Mouse (Mus musculus) C3H10T1/2 (cell line): ENCODE measurements around the gene Bcl7b. TPM values are rescaled to one million over a fixed set of nuclear protein-coding genes. Genes with fewer than 3 reads are reported as not detected.

ENCODE experiments used
- polyA plus RNA-seq, 2 experiments: library from polyadenylated mRNA; unstranded; fragments of >200 nt; fragmentation: generic; extraction: Trizol; gene quantifications; one replicate each; pipeline ENCODE4 v1.2.1; 2012; ENCODE audit warnings: missing spikeins in 2 of 2

Gene Bcl7b
- 10 to 100 TPM; 44.8 to 53.4 TPM for polyA plus RNA-seq

DNA sequence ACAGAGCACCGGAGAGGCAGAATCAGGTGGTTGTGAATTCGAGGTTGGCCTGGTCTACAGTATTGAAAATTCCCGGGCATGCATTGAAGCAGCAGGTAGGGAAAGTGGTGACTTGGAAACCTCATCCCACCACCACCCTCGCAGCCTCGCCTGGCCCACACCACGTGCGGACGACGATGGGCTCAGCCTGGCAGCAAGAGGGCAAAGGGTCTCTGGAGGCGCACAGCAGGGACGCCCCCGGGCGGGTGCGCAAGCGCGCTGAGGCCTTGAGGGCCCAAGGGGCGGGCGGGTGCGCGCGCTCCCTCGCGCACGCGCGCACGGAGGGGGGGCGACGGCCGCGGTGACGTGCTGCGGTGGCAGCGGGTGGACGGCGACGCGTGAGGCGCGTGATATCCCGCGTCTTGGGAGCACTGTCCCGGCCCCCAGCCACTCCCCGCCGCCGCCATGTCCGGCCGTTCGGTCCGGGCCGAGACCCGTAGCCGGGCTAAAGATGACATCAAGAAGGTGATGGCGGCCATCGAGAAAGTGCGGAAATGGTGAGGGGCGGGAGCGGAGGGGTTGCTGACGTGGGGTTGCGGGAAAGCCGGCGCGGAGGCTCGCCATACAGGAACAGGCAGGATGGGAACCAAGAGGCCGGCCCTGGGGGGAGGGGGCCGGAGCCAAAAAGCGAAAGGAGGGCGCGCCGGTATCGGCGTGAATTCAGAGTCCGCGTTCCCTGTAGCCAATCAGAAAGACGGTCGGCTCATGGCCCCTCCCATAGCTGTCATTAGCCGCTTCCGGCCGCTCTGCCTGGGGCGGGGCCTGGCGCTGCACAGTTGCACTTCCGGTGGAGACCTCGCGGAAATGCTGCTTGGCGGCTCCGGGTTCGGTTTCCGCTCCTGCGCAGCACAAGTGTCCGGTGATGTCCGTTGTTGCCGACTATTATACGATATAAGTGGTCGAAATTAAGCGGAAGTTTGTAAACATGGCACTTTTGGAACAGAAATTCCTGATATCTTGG, at the start of gene Bcl7b:
TSS of gene Bcl7b (plus strand) at position 221 of the 1,000 bp plus-strand sequence.

GRCm38 (mm10) chr5:135149053-135149819, 18.8 kb upstream of the Bcl7b start, which contains the start of gene Tbl2:
Tbl2 (plus strand) TSS chr5:135149657.

GRCm38 (mm10) chr5:135186621-135187348, 18.7 kb downstream of the Bcl7b start, which contains the start of gene Baz1b:
Baz1b (plus strand) TSS chr5:135187264.

Other genes with a start within 250 kb of the Bcl7b start
- gene Mettl27, start 235.9 kb upstream of the Bcl7b start, polyA plus RNA-seq, result 10 to 100 TPM in 1 of 2 experiments, 1 to 10 TPM in 1; 4.0 to 32.3 TPM
- gene Cldn4, start 221.3 kb upstream of the Bcl7b start, polyA plus RNA-seq, result not detected
- gene Cldn3, start 182.1 kb upstream of the Bcl7b start, polyA plus RNA-seq, result not detected
- 10 to 100 TPM; 30.4 to 30.8 TPM for gene Abhd11, start 159.1 kb upstream of the Bcl7b start, polyA plus RNA-seq
- gene Stx1a, start 144.8 kb upstream of the Bcl7b start, polyA plus RNA-seq, result 1 to 10 TPM; 1.6 to 5.4 TPM
- 10 to 100 TPM; 23.6 to 34.4 TPM for gene Dnajc30, start 104.1 kb upstream of the Bcl7b start, polyA plus RNA-seq
- 10 to 100 TPM; 29.7 to 34.2 TPM for gene Bud23, start 103.3 kb upstream of the Bcl7b start, polyA plus RNA-seq
- gene Vps37d, start 90.0 kb upstream of the Bcl7b start, polyA plus RNA-seq, result 10 to 100 TPM in 1 of 2 experiments, 1 to 10 TPM in 1; 4.9 to 16.4 TPM
- not detected for gene Mlxipl, start 78.4 kb upstream of the Bcl7b start, polyA plus RNA-seq
- 10 to 100 TPM in 1 of 2 experiments, 1 to 10 TPM in 1; 6.8 to 10.3 TPM for gene Tbl2, start 18.6 kb upstream of the Bcl7b start, polyA plus RNA-seq
- gene Baz1b, start 19.0 kb downstream of the Bcl7b start, polyA plus RNA-seq, result 10 to 100 TPM in 1 of 2 experiments, 1 to 10 TPM in 1; 3.9 to 29.9 TPM
- 1 to 10 TPM in 1 of 2 experiments, under 1 TPM in 1; 0.63 to 6.3 TPM for gene Fzd9, start 82.9 kb downstream of the Bcl7b start, polyA plus RNA-seq
- gene Fkbp6, start 181.8 kb downstream of the Bcl7b start, polyA plus RNA-seq, result not detected
- not detected for gene Trim50, start 185.0 kb downstream of the Bcl7b start, polyA plus RNA-seq
- gene Nsun5, start 201.7 kb downstream of the Bcl7b start, polyA plus RNA-seq, result 10 to 100 TPM; 24.2 to 33.1 TPM
- 10 to 100 TPM in 1 of 2 experiments, 1 to 10 TPM in 1; 5.6 to 13.6 TPM for gene Pom121, start 226.3 kb downstream of the Bcl7b start, polyA plus RNA-seq